Mouse (Mus musculus) liver, adult 2 months (tissue): Measurements from ENCODE around the gene Ctsz. TPM values are rescaled to one million over a fixed set of nuclear protein-coding genes. Genes with fewer than 3 reads are reported as not detected.

Experiments
- DNase-seq: peaks from one replicate; pipeline ENCODE4 v3.0.0-alpha.2; 2011; ENCODE audit warnings: low read depth, low spot score; ENCODE audit errors: extremely low read depth
- H3K27ac ChIP-seq: fragments of 200-500 bp; replicated peaks from 2 replicates; pipeline ENCODE4 v1.5.1; 2012; ENCODE audit warnings: low read depth, mild to moderate bottlenecking, control low read depth, inconsistent platforms, low read length; ENCODE audit not compliant: insufficient read depth
- H3K27me3 ChIP-seq: fragments of 200-500 bp; 2 replicates; pipeline ENCODE4 v1.6.1; 2012; ENCODE audit warnings: mild to moderate bottlenecking, moderate library complexity, low read length, inconsistent platforms; ENCODE audit not compliant: control insufficient read depth, insufficient read depth
- H3K36me3 ChIP-seq: fragments of 200-500 bp; 2 replicates; pipeline ENCODE4 v1.6.1; 2012; ENCODE audit warnings: low read length, inconsistent platforms; ENCODE audit not compliant: control insufficient read depth, insufficient read depth
- H3K4me1 ChIP-seq: fragments of 200-500 bp; 2 replicates; pipeline ENCODE4 v1.6.1; 2011; ENCODE audit warnings: low read length; ENCODE audit not compliant: control insufficient read depth, insufficient read depth
- H3K4me3 ChIP-seq: fragments of 200-500 bp; 2 replicates; pipeline ENCODE4 v1.5.1; 2011; ENCODE audit warnings: low read depth, mild to moderate bottlenecking, control low read depth, low read length, moderate library complexity; ENCODE audit not compliant: insufficient read depth
- H3K79me2 ChIP-seq: fragments of 200-500 bp; 2 replicates; pipeline ENCODE4 v1.6.1; 2012; ENCODE audit warnings: inconsistent platforms, mild to moderate bottlenecking, low read length, moderate library complexity; ENCODE audit not compliant: control insufficient read depth, insufficient read depth
- H3K9ac ChIP-seq: fragments of 200-500 bp; 2 replicates; pipeline ENCODE4 v1.6.1; 2012; ENCODE audit warnings: low read depth, mild to moderate bottlenecking, control low read depth, inconsistent platforms, low read length
- CTCF ChIP-seq: fragments of 200-500 bp; IDR thresholded peaks from 2 replicates; pipeline ENCODE4 v1.5.1; 2011; ENCODE audit warnings: low read depth, low read length, control low read depth
- POLR2A ChIP-seq: fragments of 200-500 bp; IDR thresholded peaks from 2 replicates; pipeline ENCODE4 v1.6.1; 2011; ENCODE audit warnings: low read length, control low read depth; ENCODE audit not compliant: insufficient read depth; ENCODE audit errors: extremely low read depth
- WGBS: fragments of 180-500 bp; shearing (Covaris S2); methylation state at CpG from one replicate; pipeline ENCODE4 v1.1.7; 2018; 5-methylcytosine and 5-hydroxymethylcytosine counted together
- polyA plus RNA-seq: library from polyadenylated mRNA; depleted of rRNA; stranded (reverse); fragments of >200 nt; gene quantifications from 2 replicates; pipeline ENCODE4 v1.2.3, GENCODE M21; 2012
- total RNA-seq: library from RNA; depleted of rRNA; stranded (reverse); fragments of >200 nt; gene quantifications from 2 replicates; pipeline ENCODE4 v1.2.3, GENCODE M21; 2014

Ctsz gene
- total and polyA plus RNA-seq, 2 experiments = 235 to 389 TPM

DNA sequence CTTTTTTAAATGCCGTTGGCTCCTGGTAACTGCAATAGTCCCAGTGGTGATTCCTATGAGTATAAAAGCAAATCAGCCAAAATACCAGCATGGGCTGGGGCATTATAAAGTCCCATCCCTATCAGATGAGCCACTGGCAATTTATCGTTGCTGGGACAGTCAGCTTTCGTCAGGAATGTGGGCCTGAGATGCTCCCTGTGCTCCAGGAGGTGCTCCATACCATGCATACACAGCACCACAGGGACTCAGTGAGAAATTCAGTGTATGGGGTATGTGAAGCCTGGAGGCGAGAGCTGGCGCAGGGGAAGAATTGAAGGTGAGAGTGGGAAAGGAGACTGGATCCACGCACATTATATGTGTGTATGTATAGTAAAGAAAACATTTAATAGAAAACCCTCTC, 41.0 kb downstream of the Ctsz start:
- Histone ChIP-seq H3K4me1 (no peaks in the 10 kb centered on the region), H3K27me3 (no peaks in the 10 kb centered on the region), H3K27ac (no peak overlapping the region), H3K36me3 (no peaks in the 10 kb centered on the region), H3K79me2 (no peaks in the 10 kb centered on the region), H3K9ac (no peak overlapping the region), H3K4me3 (no peak overlapping the region)
- DNase-seq = no peak
- TF ChIP-seq POLR2A = no peak
- TF ChIP-seq CTCF = no peak
- 90% methylated on average over 6 of the region's 6 CpGs for WGBS

DNA sequence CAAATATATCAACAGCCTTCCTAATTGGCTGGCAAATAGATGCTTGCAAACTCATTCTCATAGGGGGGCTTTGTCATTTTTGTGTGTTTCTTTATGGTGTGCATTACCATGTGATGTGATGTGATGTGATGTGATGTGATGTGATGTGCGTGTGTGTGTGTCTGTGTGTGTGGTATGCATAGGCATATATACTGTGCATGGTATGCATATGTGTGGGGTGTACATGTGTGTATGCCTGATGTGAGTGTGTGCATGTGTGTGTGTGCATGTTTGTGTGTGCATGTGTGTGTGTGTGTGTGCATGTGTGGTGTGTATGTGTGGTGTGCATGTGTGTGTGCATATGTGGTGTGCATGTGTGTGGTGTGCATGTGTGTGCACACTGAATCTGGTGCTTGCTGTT, 41.8 kb downstream of the Ctsz start:
- TF ChIP-seq CTCF = no peak
- TF ChIP-seq POLR2A = no peak
- H3K27me3 ChIP-seq = no peaks in the 10 kb centered on the region
- no peak overlapping the region for H3K27ac ChIP-seq
- no peak overlapping the region for H3K4me3 ChIP-seq
- no peaks in the 10 kb centered on the region for H3K79me2 ChIP-seq
- 94% methylated on average over 1 of the region's 1 CpGs for WGBS
- no peak for DNase-seq
- H3K4me1 ChIP-seq = no peaks in the 10 kb centered on the region
- H3K36me3 ChIP-seq = no peaks in the 10 kb centered on the region
- H3K9ac ChIP-seq = no peak overlapping the region

DNA sequence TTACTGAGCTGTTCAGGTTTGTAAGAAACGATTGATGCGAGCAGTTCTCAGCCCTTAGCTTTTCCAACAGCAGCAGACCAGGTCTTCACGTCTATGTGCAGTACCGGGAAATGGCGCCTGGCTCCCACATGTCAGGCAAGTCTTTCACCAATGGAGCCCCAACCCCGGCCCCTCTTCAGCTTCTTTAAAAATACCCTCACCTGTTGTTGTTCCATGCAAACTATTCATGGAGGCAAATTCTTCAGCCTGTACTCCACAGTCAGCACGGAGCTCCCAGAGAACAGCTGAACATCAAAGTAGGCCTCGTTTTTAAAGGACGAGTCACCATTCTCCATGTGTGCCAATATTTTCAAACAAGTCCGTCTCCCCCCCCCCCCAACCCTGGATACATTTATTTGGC, 42.2 kb downstream of the Ctsz start:
- Histone ChIP-seq H3K4me1 (no peaks in the 10 kb centered on the region), H3K79me2 (no peaks in the 10 kb centered on the region), H3K9ac (no peak overlapping the region), H3K27ac (no peak overlapping the region), H3K27me3 (no peaks in the 10 kb centered on the region), H3K36me3 (no peaks in the 10 kb centered on the region), H3K4me3 (no peak overlapping the region)
- WGBS = 88% methylated on average over 10 of the region's 10 CpGs
- TF ChIP-seq POLR2A = no peak
- no peak for TF ChIP-seq CTCF
- no peak for DNase-seq

DNA sequence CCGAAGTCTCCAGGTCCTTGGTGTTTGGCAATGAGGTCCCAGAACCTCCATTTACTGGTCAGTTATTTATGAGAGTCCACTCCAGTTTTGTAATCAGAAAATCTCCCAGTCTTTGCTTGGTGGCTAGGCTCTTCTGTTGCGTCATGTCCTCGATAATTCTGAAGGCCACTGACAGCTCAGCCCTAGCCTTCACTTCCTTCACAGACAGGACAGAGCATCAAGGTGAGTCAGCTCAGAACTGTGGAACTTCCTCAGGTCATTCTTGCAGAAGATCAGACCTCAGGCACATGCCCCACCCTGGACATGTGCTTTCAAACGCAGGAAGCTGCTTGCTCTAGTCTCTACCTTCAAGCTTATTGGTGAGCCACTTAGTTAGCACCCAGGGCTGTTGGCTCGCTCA, 45.5 kb downstream of the Ctsz start:
- no peaks in the 10 kb centered on the region for H3K36me3 ChIP-seq
- DNase-seq = no peak
- H3K79me2 ChIP-seq = no peaks in the 10 kb centered on the region
- H3K4me3 ChIP-seq = no peak overlapping the region
- H3K4me1 ChIP-seq = no peaks in the 10 kb centered on the region
- H3K27ac ChIP-seq = no peak overlapping the region
- no peak overlapping the region for H3K9ac ChIP-seq
- no peak for TF ChIP-seq CTCF
- no peak for TF ChIP-seq POLR2A
- WGBS = 67% methylated on average over 5 of the region's 5 CpGs
- H3K27me3 ChIP-seq = no peaks in the 10 kb centered on the region

DNA sequence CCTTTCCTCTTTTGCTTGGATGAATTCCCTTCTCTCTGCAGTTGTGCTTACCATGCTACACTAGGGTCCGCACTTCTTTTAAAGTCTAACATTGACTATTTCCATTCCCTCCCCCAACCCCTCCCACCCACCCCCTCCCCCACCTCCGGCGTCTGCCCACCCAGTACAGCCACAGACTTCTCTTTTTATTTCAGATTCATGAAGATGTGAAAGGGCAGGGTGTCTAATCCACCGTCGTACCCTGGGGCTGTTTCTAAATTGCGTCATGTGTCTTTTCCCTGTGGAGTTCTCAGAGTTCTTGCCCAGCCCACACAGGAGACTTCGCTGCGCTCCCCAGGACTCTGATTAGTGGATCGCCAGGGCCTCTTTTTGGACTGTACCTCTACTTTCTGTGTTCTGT, 46.3 kb downstream of the Ctsz start:
- DNase-seq = no peak
- Histone ChIP-seq H3K4me1 (no peaks in the 10 kb centered on the region), H3K27ac (no peak overlapping the region), H3K79me2 (no peaks in the 10 kb centered on the region), H3K36me3 (no peaks in the 10 kb centered on the region), H3K27me3 (no peaks in the 10 kb centered on the region), H3K4me3 (no peak overlapping the region), H3K9ac (no peak overlapping the region)
- 85% methylated on average over 9 of the region's 9 CpGs for WGBS
- TF ChIP-seq CTCF (no peak), POLR2A (no peak)

DNA sequence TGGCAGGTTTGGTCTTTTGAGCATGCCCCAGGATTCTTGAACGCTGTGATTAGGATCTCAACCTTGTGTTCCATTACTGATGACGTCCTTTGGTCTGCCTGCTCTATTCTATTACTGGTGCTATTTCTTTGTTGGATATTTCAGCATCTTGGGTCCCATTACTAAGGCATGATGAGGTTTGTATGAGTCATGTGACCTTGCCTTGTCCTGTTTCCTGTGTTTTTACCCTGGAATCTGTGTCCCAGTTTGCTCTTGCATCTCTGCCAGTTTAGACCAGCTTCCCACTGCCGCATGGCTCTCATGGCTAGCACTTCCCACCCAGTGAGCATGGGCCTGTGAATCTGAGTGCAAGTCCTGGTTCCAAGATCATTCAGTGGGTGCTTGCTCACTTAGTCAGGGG, 46.9 kb downstream of the Ctsz start:
- Histone ChIP-seq H3K36me3 (no peaks in the 10 kb centered on the region), H3K4me1 (no peaks in the 10 kb centered on the region), H3K27ac (no peak overlapping the region), H3K27me3 (no peaks in the 10 kb centered on the region), H3K9ac (no peak overlapping the region), H3K79me2 (no peaks in the 10 kb centered on the region), H3K4me3 (no peak overlapping the region)
- no peak for TF ChIP-seq CTCF
- TF ChIP-seq POLR2A = no peak
- 86% methylated on average over 3 of the region's 3 CpGs for WGBS
- no peak for DNase-seq
